Comparison of ENCODE assay signal across 8 mouse cellular contexts in the genomic region with DNA sequence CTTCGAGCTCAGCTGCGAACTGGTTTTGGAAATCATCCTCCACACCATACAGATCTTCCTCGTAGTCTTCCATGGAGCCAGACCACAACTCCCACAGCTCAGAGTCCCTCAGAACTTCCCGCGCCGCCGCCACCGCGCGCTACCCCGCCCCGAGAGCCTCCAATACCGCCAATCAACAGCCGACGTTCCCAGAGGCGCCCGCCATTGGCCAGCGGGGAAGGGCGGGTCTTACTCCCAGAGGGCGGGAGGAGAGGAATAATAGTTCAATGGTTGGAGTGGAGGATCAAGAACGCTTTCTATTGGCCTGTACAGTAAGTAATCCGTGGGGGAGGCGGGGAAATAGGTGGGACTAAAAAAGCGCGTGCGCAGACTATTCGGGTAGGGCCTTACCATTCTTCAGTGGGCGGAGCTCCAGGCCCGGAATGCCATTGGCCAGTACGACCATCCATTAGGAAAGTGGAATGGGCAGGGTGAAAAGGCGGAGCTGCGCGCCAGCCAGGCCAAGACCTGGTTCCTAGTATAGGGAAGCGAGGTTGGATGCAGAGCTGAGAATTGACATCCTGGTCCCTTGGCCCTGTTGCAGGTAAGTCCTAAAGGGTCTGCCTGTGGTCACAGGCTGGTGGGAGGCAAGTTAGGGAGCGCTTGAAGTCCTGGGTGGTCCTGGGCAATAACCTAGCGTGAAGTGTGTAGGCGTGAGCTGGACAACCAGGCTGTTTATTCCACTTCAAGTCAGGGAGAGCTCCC. TPM values are rescaled to one million over a fixed set of nuclear protein-coding genes. Genes with fewer than 3 reads are reported as not detected.
A peak's percentile ranks its signal among the peaks of the same experiment; 100 is the strongest.
DNase-seq lines count a peak whose midpoint lies in the region; ATAC-seq lines count a peak whose summit lies in the region.

A gene (minus strand): TSS at position 155 of the 744 bp plus-strand sequence.
A gene (plus strand): TSS at position 406 of the 744 bp plus-strand sequence.

- peak; percentile 92 for ATAC-seq in megakaryocyte progenitor cell, adult 5-6 weeks (replicated peaks; ENCODE audit: poor library complexity)

- DNase-seq in adipocyte (ENCODE audit: low spot score) = peak; percentile 100
- DNase-seq in embryo, embryonic 10 days (ENCODE audit: low spot score) = peak; percentile 99
- peak; percentile 99 for DNase-seq in gastrocnemius, postnatal 10 days
- peak; percentile 100 for DNase-seq in induced T-regulatory cell, adult 2 months (ENCODE audit: low read depth)
- peak; percentile 99 to 100 for DNase-seq in left cerebral cortex, adult 9 months (ENCODE audit: low spot score in 2 of 2)
- peak; percentile 97 for DNase-seq in right cerebral cortex, postnatal 14 days
- peak; percentile 99 for DNase-seq in urinary bladder, postnatal 36 days (ENCODE audit: low spot score in 2 of 2)

RNA-seq across cellular contexts. Expression of the first gene that starts in this region (rescaled TPM):
- total RNA-seq in gastrocnemius, postnatal 10 days (2021) = 1 to 10 TPM; 3.2 to 4.3 TPM
- 12.9 and 19.0 TPM in 2 replicates for total RNA-seq in megakaryocyte progenitor cell, adult 5-6 weeks (2015)
- 27.0 and 30.2 TPM in 2 replicates for total RNA-seq in megakaryocyte progenitor cell, adult 5-6 weeks (2017)

RNA-seq across cellular contexts. Expression of the second gene that starts in this region (rescaled TPM):
- 1 to 10 TPM; 3.8 to 5.6 TPM for total RNA-seq in gastrocnemius, postnatal 10 days (2021)
- total RNA-seq in megakaryocyte progenitor cell, adult 5-6 weeks (2015) = 5.5 and 5.7 TPM in 2 replicates
- total RNA-seq in megakaryocyte progenitor cell, adult 5-6 weeks (2017) = 1.6 and 6.0 TPM in 2 replicates

Comparison
In these comparisons a context has a peak if more than half of its experiments do, and no peak if none do; other contexts are left out.
1. Peak in every context shown above with its lines: DNase-seq and ATAC-seq.